Mouse (Mus musculus) forebrain, embryonic 15.5 days (tissue): ENCODE results near the gene 1700080O16Rik. TPM values are rescaled to one million over a fixed set of nuclear protein-coding genes. Genes with fewer than 3 reads are reported as not detected.

Experiments
- ATAC-seq: fragments of 200-750 bp; cut with Nextera tagmentation; replicated peaks from 2 replicates; pipeline ENCODE4 v1.8.0; 2017; ENCODE audit warnings: mild to moderate bottlenecking, moderate TSS enrichment, moderate library complexity
- H3K27ac ChIP-seq: fragments of 300-500 bp; sonication (generic); replicated peaks from 2 replicates; pipeline ENCODE4 v1.5.1; 2015; ENCODE audit warnings: mild to moderate bottlenecking, inconsistent platforms
- H3K27me3 ChIP-seq: fragments of 300-500 bp; sonication (generic); 2 replicates; pipeline ENCODE4 v1.6.1; 2015; ENCODE audit warnings: inconsistent platforms
- H3K36me3 ChIP-seq: fragments of 300-500 bp; sonication (generic); 2 replicates; pipeline ENCODE4 v1.6.1; 2015; ENCODE audit warnings: mild to moderate bottlenecking, inconsistent platforms
- H3K4me1 ChIP-seq: fragments of 300-500 bp; sonication (generic); 2 replicates; pipeline ENCODE4 v1.6.1; 2015; ENCODE audit warnings: inconsistent platforms
- H3K4me2 ChIP-seq: fragments of 300-500 bp; sonication (generic); replicated peaks from 2 replicates; pipeline ENCODE4 v1.6.1; 2015; ENCODE audit warnings: mild to moderate bottlenecking, inconsistent platforms
- H3K4me3 ChIP-seq: fragments of 300-500 bp; sonication (generic); 2 replicates; pipeline ENCODE4 v1.5.1; 2015; ENCODE audit warnings: mild to moderate bottlenecking, inconsistent platforms
- H3K9ac ChIP-seq: fragments of 300-500 bp; sonication (generic); replicated peaks from 2 replicates; pipeline ENCODE4 v1.6.1; 2015; ENCODE audit warnings: mild to moderate bottlenecking, inconsistent platforms
- H3K9me3 ChIP-seq: fragments of 300-500 bp; sonication (generic); 2 replicates; pipeline ENCODE4 v1.6.1; 2016; ENCODE audit warnings: inconsistent platforms
- WGBS: fragments of 180-500 bp; shearing (Covaris S2); methylation state at CpG from one replicate; pipeline ENCODE4 v1.1.7; 2015; ENCODE audit warnings: mixed read lengths; 5-methylcytosine and 5-hydroxymethylcytosine counted together
- polyA plus RNA-seq: library from polyadenylated mRNA; unstranded; fragments of >200 nt; fragmentation: Nextera tagmentation; extraction: Ambion mirVana; gene quantifications from 2 replicates; pipeline ENCODE4 v1.2.1, GENCODE M21; 2015

1700080O16Rik gene
- not detected in 2 replicates for polyA plus RNA-seq

DNA sequence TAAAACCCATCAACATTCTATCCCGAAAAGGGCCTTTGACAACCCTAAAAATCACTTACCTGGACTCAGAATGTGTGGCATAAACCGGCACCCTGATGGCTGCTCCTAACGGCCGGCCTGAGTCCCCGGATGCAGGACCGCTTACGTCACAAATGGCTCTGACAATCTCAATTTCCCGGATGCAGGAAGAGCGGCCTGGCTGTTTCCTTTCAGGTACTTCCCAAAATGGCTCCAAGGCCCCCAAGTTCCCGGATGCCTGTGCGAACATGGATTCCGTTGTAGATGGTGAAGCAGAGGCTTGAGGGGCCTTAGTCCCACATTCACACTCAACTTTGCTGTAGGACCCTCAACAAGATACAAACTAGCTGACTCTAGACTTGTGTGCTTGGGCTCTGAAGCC, at the start of gene 1700080O16Rik:
Gene 1700080O16Rik (minus strand): TSS at position 101 of the 400 bp plus-strand sequence.
- 95% methylated on average over 12 of the region's 12 CpGs for WGBS
- H3K9ac ChIP-seq: no peak within 1 kb of the TSS

DNA sequence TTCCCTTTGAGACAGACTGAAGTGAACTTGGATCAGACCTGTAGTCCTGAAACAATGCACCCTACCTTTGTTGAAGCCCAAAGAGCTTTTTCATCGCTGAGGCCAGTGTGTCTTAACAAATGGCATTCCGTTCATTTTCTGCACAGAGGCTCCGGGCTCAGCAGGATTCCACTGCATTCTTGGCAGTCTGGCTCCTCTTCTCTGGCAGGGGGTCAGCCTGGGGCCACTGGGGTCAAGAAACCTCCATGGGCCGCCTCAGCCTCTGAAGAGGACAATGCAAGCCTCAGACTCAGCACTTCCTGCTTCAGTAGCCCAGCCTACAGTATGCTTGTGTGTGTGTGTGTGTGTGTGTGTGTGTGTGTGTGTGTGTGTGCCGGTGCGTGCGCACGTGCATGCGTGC, 45.1 kb upstream of the 1700080O16Rik start:
- Histone ChIP-seq H3K4me3 (no peak overlapping the region), H3K9me3 (no peaks in the 10 kb centered on the region), H3K4me2 (no peak overlapping the region), H3K36me3 (no peaks in the 10 kb centered on the region), H3K27me3 (no peaks in the 10 kb centered on the region), H3K4me1 (no peaks in the 10 kb centered on the region), H3K9ac (no peak overlapping the region), H3K27ac (no peak overlapping the region)
- 60% methylated on average over 7 of the region's 9 CpGs for WGBS
- no peak for ATAC-seq

More for the DNA sequence above, at the start of gene 1700080O16Rik:
- Histone ChIP-seq H3K4me1 (no peaks in the 10 kb centered on the region), H3K4me2 (no peak within 1 kb of the TSS), H3K27ac (no peak within 1 kb of the TSS), H3K27me3 (no peaks in the 10 kb centered on the region), H3K36me3 (no peaks in the 10 kb centered on the region), H3K4me3 (no peak within 1 kb of the TSS), H3K9me3 (no peaks in the 10 kb centered on the region)
- ATAC-seq: no peak

DNA sequence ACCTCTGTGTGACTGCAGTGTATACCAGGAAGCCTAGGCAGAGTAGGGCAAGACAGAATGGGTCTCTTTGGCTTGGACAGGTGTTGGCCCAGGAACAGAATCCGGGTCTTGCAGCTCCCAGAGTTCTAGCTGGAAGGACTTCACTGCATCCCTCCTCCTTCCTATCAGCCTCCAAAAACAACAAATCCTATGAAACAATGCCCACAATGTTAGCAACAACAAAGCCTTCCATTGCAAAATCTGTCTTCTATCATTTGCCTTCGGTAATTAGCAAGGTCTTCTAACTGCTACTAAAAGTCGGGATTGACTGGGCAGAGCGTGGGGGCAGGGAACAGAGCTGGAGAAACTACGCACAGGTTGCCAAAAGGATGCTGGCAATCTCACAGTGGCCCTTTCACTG, 27.5 kb upstream of the 1700080O16Rik start:
- H3K4me3 ChIP-seq: no peak overlapping the region
- H3K9me3 ChIP-seq: no peaks in the 10 kb centered on the region
- no peak for ATAC-seq
- H3K27ac ChIP-seq: no peak overlapping the region
- no peaks in the 10 kb centered on the region for H3K27me3 ChIP-seq
- no peaks in the 10 kb centered on the region for H3K4me1 ChIP-seq
- 71% methylated on average over 5 of the region's 5 CpGs for WGBS
- H3K4me2 ChIP-seq: no peak overlapping the region
- no peaks in the 10 kb centered on the region for H3K36me3 ChIP-seq
- H3K9ac ChIP-seq: no peak overlapping the region

DNA sequence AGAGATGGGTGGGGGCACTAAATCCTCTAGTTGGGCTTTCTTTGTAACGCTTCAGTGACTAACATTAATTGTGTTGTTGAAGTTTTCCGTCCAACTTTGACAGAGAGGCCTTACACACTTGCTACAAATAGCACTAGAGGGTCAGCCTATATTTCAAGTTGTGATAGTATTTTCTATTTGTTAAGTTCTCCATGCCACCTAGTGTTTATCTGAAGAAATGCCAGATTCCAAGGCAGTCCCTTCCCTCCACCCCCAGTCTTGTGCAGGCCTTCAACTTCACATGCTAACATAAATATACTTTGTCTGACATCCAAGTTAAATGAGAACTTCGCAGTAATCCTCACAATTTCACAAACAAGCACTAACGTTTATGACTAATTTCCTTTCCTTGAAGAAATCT, 26.9 kb upstream of the 1700080O16Rik start:
- H3K27ac ChIP-seq: no peak overlapping the region
- no peak overlapping the region for H3K4me3 ChIP-seq
- H3K4me1 ChIP-seq: no peaks in the 10 kb centered on the region
- H3K27me3 ChIP-seq: no peaks in the 10 kb centered on the region
- H3K36me3 ChIP-seq: no peaks in the 10 kb centered on the region
- H3K9ac ChIP-seq: no peak overlapping the region
- ATAC-seq: no peak
- H3K4me2 ChIP-seq: no peak overlapping the region
- H3K9me3 ChIP-seq: no peaks in the 10 kb centered on the region
- 69% methylated on average over 4 of the region's 4 CpGs for WGBS

DNA sequence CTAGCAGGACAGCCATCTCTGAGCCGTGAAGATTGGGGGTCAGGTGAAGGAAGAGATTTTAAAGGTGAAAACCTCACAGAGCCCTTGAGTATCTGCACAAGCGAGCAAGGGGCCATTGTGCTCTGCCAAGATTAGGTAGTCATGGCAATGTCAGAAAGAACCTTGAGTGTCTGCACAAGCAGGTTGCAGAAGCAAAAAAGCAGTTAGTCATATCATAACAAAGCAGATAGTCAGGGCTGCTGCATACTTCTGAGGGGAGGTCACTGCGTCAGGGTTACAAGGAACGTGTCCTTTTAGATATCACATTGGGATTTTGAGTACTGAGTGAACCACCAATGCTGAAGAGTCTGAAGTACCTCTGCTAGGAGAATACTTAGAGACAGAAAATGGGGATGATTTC, 3.8 kb upstream of the 1700080O16Rik start:
- ATAC-seq: no peak
- Histone ChIP-seq H3K4me3 (no peak overlapping the region), H3K36me3 (no peaks in the 10 kb centered on the region), H3K4me1 (no peaks in the 10 kb centered on the region), H3K27ac (no peak overlapping the region), H3K27me3 (no peaks in the 10 kb centered on the region), H3K9ac (no peak overlapping the region), H3K9me3 (no peaks in the 10 kb centered on the region), H3K4me2 (no peak overlapping the region)
- WGBS: 85% methylated on average over 4 of the region's 4 CpGs

DNA sequence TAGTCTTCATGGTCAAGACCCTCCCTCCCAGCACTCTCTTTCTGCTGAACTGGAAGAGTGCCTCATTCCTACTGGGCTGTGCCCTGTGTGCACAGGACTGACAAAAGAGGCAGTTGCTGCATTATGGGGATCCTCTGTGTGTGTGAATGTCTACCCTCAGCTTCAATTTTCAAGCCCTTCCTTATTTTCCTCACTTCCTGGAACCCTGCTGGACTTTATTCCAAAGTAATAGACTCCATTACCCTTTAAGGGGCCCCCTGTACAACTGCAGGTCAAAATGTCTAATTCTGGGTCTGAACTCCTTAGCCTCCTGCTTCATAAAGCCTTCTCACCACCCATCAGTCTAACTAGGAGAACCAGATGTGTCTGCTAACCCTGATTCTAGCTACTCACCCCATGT, 2.0 kb upstream of the 1700080O16Rik start:
- Histone ChIP-seq H3K4me1 (no peaks in the 10 kb centered on the region), H3K4me3 (no peak overlapping the region), H3K9ac (no peak overlapping the region), H3K36me3 (no peaks in the 10 kb centered on the region), H3K4me2 (no peak overlapping the region), H3K9me3 (no peaks in the 10 kb centered on the region), H3K27ac (no peak overlapping the region), H3K27me3 (no peaks in the 10 kb centered on the region)
- no peak for ATAC-seq

DNA sequence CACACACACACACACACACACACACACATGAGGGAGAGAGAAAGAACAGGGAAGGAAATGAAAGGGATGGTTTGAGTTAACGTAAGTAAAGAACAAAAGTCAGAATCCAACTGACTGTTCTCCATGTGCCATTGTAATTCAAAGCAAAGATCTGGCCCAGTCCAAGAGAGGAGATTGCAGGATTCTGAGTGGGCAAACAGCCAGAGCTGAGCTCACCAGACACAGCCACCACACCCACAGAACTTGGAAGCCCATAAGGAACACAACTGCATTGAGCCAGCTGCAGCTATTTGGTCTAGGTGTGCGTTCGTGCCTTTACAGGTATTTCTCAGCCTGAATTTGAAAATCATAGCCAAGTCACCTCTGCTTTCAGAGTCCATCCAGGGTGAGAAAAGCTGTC, 24.5 kb downstream of the 1700080O16Rik start:
- no peak overlapping the region for H3K4me2 ChIP-seq
- 83% methylated on average over 3 of the region's 3 CpGs for WGBS
- H3K27me3 ChIP-seq: no peaks in the 10 kb centered on the region
- no peaks in the 10 kb centered on the region for H3K9me3 ChIP-seq
- H3K36me3 ChIP-seq: no peaks in the 10 kb centered on the region
- H3K4me1 ChIP-seq: no peaks in the 10 kb centered on the region
- H3K27ac ChIP-seq: no peak overlapping the region
- H3K4me3 ChIP-seq: no peak overlapping the region
- ATAC-seq: no peak
- no peak overlapping the region for H3K9ac ChIP-seq

DNA sequence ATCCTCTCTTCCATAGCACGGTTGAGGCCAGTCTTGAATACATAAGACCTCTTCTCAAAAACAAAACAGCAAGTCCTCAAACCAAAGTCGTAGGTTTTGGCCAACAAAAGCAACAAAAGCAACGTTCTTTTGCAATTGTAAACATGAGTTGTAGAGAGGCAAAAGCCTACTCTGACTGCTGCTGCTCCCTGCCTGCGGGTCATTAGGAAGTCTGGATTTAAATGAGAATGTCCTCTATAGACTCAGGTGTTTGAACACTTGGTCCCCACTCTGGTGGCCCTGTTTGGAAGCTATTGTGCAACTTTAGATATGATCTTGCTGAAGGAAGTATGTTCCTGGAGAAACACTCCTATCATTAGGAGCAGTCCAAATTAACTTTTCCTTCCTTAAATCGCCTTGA, 34.5 kb downstream of the 1700080O16Rik start:
- no peaks in the 10 kb centered on the region for H3K9me3 ChIP-seq

DNA sequence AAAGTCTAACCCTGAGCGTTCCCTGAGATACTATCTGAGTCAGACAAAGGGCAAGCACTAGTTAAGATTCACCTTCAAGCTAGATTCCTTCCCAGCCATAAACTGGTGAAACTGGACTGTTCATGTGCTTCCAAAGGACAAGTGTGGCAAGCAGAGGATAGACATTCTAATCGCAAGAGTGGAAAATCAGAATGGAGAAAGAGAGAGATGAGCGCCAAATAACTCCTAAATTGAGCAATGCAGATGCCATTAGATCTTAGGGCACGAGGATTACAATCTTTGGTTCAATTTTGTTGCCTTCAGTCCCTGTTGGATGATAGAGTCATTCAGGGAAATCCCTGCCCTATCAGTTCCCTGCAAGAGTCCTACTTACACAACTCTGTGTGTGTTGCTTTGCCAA, 53.5 kb downstream of the 1700080O16Rik start:
- H3K27ac ChIP-seq: no peak overlapping the region
- no peak overlapping the region for H3K9ac ChIP-seq
- no peaks in the 10 kb centered on the region for H3K27me3 ChIP-seq
- H3K4me3 ChIP-seq: no peak overlapping the region
- WGBS: 83% methylated on average over 4 of the region's 4 CpGs
- ATAC-seq: no peak
- no peak overlapping the region for H3K4me2 ChIP-seq
- H3K36me3 ChIP-seq: no peaks in the 10 kb centered on the region
- no peaks in the 10 kb centered on the region for H3K4me1 ChIP-seq
- H3K9me3 ChIP-seq: no peaks in the 10 kb centered on the region

More for the DNA sequence above, 34.5 kb downstream of the 1700080O16Rik start:
- WGBS: 66% methylated on average over 5 of the region's 5 CpGs
- no peaks in the 10 kb centered on the region for H3K36me3 ChIP-seq
- H3K4me2 ChIP-seq: no peak overlapping the region
- H3K9ac ChIP-seq: no peak overlapping the region
- no peaks in the 10 kb centered on the region for H3K4me1 ChIP-seq
- H3K27me3 ChIP-seq: no peaks in the 10 kb centered on the region
- no peak overlapping the region for H3K4me3 ChIP-seq
- ATAC-seq: no peak
- H3K27ac ChIP-seq: no peak overlapping the region

Other genes starting within 250 kb of the 1700080O16Rik start
- not detected in 2 replicates for gene Usp26, start 171.5 kb downstream of the 1700080O16Rik start, polyA plus RNA-seq
- gene Gpc4, start 192.5 kb upstream of the 1700080O16Rik start, polyA plus RNA-seq: 31.3 and 38.0 TPM in 2 replicates